Mouse (Mus musculus) stomach, postnatal 0 days (tissue): ENCODE measurements around the gene Gm281.

Source experiments
- CTCF ChIP-seq: IDR thresholded peaks from 2 replicates; pipeline ENCODE4 v1.5.1; 2016; ENCODE audit warnings: antibody characterized with exemption, low read depth, mild to moderate bottlenecking, moderate library complexity
- EP300 ChIP-seq: optimal IDR thresholded peaks from 2 replicates; pipeline ENCODE3; 2016; ENCODE audit warnings: antibody characterized with exemption

DNA sequence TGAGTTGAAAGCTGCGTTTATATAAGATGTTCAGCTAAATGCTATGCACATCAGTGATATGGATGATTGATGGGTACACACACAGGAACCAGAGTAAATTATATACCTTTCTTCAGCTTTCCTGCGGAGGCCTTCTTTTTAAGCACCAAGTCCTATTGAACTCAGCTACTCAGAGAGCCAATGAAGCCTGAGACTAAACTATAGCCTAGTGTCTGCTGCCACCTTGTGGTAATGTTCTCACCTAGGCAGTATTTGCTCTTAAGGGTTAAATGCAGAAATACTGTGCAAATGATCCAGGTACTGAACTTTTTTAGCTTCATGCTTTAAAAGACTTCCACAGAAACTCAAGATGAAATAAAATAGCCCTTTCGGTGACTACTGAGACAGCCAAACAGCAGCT is 3.4 kb upstream of the Gm281 start:
- TF ChIP-seq CTCF: peak; percentile 94
- TF ChIP-seq EP300: no peak
